Mouse (Mus musculus): ENCODE results near the gene Scaf1. TPM values are rescaled to one million over a fixed set of nuclear protein-coding genes. Genes with fewer than 3 reads are reported as not detected.

The Scaf1 gene
- polyA plus RNA-seq, 1 experiment from 2014 or later = 25.1 TPM

Small RNAs within 50 kb of the gene (microRNA-seq; reads per million reads assigned to microRNA genes)
- not detected for gene Mir7054

Other genes with a start within 250 kb of the Scaf1 start
- gene Nup62, start 200.3 kb downstream of the Scaf1 start, polyA plus RNA-seq (2015; fragmentation: Nextera tagmentation; extraction: Ambion mirVana) = 57.2 and 77.3 TPM in 2 replicates
- gene Il4i1, start 200.0 kb downstream of the Scaf1 start, polyA plus RNA-seq (2015; fragmentation: Nextera tagmentation; extraction: Ambion mirVana) = 1.1 and 3.2 TPM in 2 replicates
- 2.5 TPM in 2 replicates for gene Atf5, start 199.7 kb downstream of the Scaf1 start, polyA plus RNA-seq (2015; fragmentation: Nextera tagmentation; extraction: Ambion mirVana)
- gene Akt1s1, start 167.4 kb downstream of the Scaf1 start, polyA plus RNA-seq (2015; fragmentation: Nextera tagmentation; extraction: Ambion mirVana) = 91.7 and 97.8 TPM in 2 replicates
- 53.2 and 63.4 TPM in 2 replicates for gene Tbc1d17, start 167.3 kb downstream of the Scaf1 start, polyA plus RNA-seq (2015; fragmentation: Nextera tagmentation; extraction: Ambion mirVana)
- 22.4 and 28.7 TPM in 2 replicates for gene Pnkp, start 159.2 kb downstream of the Scaf1 start, polyA plus RNA-seq (2015; fragmentation: Nextera tagmentation; extraction: Ambion mirVana)
- gene Ptov1, start 146.6 kb downstream of the Scaf1 start, polyA plus RNA-seq (2015; fragmentation: Nextera tagmentation; extraction: Ambion mirVana) = 206 and 273 TPM in 2 replicates
- 72.9 and 93.9 TPM in 2 replicates for gene Med25, start 123.7 kb downstream of the Scaf1 start, polyA plus RNA-seq (2015; fragmentation: Nextera tagmentation; extraction: Ambion mirVana)
- gene Fuz, start 120.3 kb downstream of the Scaf1 start, polyA plus RNA-seq (2015; fragmentation: Nextera tagmentation; extraction: Ambion mirVana) = 11.9 and 16.3 TPM in 2 replicates
- gene Ap2a1, start 86.9 kb downstream of the Scaf1 start, polyA plus RNA-seq (2015; fragmentation: Nextera tagmentation; extraction: Ambion mirVana) = 51.9 and 57.4 TPM in 2 replicates
- 0.13 and 0.27 TPM in 2 replicates for gene Tsks, start 73.2 kb downstream of the Scaf1 start, polyA plus RNA-seq (2015; fragmentation: Nextera tagmentation; extraction: Ambion mirVana)
- gene Cpt1c, start 41.5 kb downstream of the Scaf1 start, polyA plus RNA-seq (2015; fragmentation: Nextera tagmentation; extraction: Ambion mirVana) = 9.0 and 12.2 TPM in 2 replicates
- gene Prmt1, start 29.8 kb downstream of the Scaf1 start, polyA plus RNA-seq (2015; fragmentation: Nextera tagmentation; extraction: Ambion mirVana) = 315 and 356 TPM in 2 replicates
- gene Irf3, start 18.7 kb downstream of the Scaf1 start, polyA plus RNA-seq (2015; fragmentation: Nextera tagmentation; extraction: Ambion mirVana) = 61.6 and 76.7 TPM in 2 replicates
- 34.5 and 35.4 TPM in 2 replicates for gene Bcl2l12, start 17.7 kb downstream of the Scaf1 start, polyA plus RNA-seq (2015; fragmentation: Nextera tagmentation; extraction: Ambion mirVana)
- 76.4 and 80.8 TPM in 2 replicates for gene Rras, start 1.6 kb upstream of the Scaf1 start, polyA plus RNA-seq (2015; fragmentation: Nextera tagmentation; extraction: Ambion mirVana)
- 5.0 and 7.6 TPM in 2 replicates for gene Prr12, start 36.5 kb upstream of the Scaf1 start, polyA plus RNA-seq (2015; fragmentation: Nextera tagmentation; extraction: Ambion mirVana)
- gene Nosip, start 46.1 kb upstream of the Scaf1 start, polyA plus RNA-seq (2015; fragmentation: Nextera tagmentation; extraction: Ambion mirVana) = 42.4 and 54.8 TPM in 2 replicates
- gene Prrg2, start 46.3 kb upstream of the Scaf1 start, polyA plus RNA-seq (2015; fragmentation: Nextera tagmentation; extraction: Ambion mirVana) = 12.9 and 15.9 TPM in 2 replicates
- 223 and 285 TPM in 2 replicates for gene Rcn3, start 75.9 kb upstream of the Scaf1 start, polyA plus RNA-seq (2015; fragmentation: Nextera tagmentation; extraction: Ambion mirVana)
- 52.5 and 62.7 TPM in 2 replicates for gene Fcgrt, start 87.5 kb upstream of the Scaf1 start, polyA plus RNA-seq (2015; fragmentation: Nextera tagmentation; extraction: Ambion mirVana)
- gene Rps11, start 108.1 kb upstream of the Scaf1 start, polyA plus RNA-seq (2015; fragmentation: Nextera tagmentation; extraction: Ambion mirVana) = 794 and 808 TPM in 2 replicates
- 697 and 762 TPM in 2 replicates for gene Rpl13a, start 112.4 kb upstream of the Scaf1 start, polyA plus RNA-seq (2015; fragmentation: Nextera tagmentation; extraction: Ambion mirVana)
- gene Gm45713, start 119.9 kb upstream of the Scaf1 start, polyA plus RNA-seq (2015; fragmentation: Nextera tagmentation; extraction: Ambion mirVana) = 0.22 TPM in 1 of 2 replicates, not detected in the other
- 1.5 and 2.2 TPM in 2 replicates for gene Flt3l, start 120.1 kb upstream of the Scaf1 start, polyA plus RNA-seq (2015; fragmentation: Nextera tagmentation; extraction: Ambion mirVana)
- 76.5 and 77.3 TPM in 2 replicates for gene Pih1d1, start 137.9 kb upstream of the Scaf1 start, polyA plus RNA-seq (2015; fragmentation: Nextera tagmentation; extraction: Ambion mirVana)
- 26.4 and 40.4 TPM in 2 replicates for gene Aldh16a1, start 138.2 kb upstream of the Scaf1 start, polyA plus RNA-seq (2015; fragmentation: Nextera tagmentation; extraction: Ambion mirVana)
- gene Slc17a7, start 147.6 kb upstream of the Scaf1 start, polyA plus RNA-seq (2015; fragmentation: Nextera tagmentation; extraction: Ambion mirVana) = 2.7 and 3.5 TPM in 2 replicates
- 0.10 TPM in 1 of 2 replicates, not detected in the other for gene Gfy, start 163.2 kb upstream of the Scaf1 start, polyA plus RNA-seq (2015; fragmentation: Nextera tagmentation; extraction: Ambion mirVana)
- gene Pth2, start 164.6 kb upstream of the Scaf1 start, polyA plus RNA-seq (2015; fragmentation: Nextera tagmentation; extraction: Ambion mirVana) = not detected in 2 replicates
- 0.53 and 0.80 TPM in 2 replicates for gene Ccdc155, start 188.5 kb upstream of the Scaf1 start, polyA plus RNA-seq (2015; fragmentation: Nextera tagmentation; extraction: Ambion mirVana)
- 0.90 and 1.2 TPM in 2 replicates for gene Dkkl1, start 195.8 kb upstream of the Scaf1 start, polyA plus RNA-seq (2015; fragmentation: Nextera tagmentation; extraction: Ambion mirVana)
- gene Tead2, start 199.4 kb upstream of the Scaf1 start, polyA plus RNA-seq (2015; fragmentation: Nextera tagmentation; extraction: Ambion mirVana) = 89.0 and 106 TPM in 2 replicates
- gene Cd37, start 222.8 kb upstream of the Scaf1 start, polyA plus RNA-seq (2015; fragmentation: Nextera tagmentation; extraction: Ambion mirVana) = 2.4 and 8.3 TPM in 2 replicates
- gene Slc6a16, start 224.7 kb upstream of the Scaf1 start, polyA plus RNA-seq (2015; fragmentation: Nextera tagmentation; extraction: Ambion mirVana) = 0.11 and 0.18 TPM in 2 replicates